28 mouse cellular contexts compared by ENCODE assay signal in the genomic region with DNA sequence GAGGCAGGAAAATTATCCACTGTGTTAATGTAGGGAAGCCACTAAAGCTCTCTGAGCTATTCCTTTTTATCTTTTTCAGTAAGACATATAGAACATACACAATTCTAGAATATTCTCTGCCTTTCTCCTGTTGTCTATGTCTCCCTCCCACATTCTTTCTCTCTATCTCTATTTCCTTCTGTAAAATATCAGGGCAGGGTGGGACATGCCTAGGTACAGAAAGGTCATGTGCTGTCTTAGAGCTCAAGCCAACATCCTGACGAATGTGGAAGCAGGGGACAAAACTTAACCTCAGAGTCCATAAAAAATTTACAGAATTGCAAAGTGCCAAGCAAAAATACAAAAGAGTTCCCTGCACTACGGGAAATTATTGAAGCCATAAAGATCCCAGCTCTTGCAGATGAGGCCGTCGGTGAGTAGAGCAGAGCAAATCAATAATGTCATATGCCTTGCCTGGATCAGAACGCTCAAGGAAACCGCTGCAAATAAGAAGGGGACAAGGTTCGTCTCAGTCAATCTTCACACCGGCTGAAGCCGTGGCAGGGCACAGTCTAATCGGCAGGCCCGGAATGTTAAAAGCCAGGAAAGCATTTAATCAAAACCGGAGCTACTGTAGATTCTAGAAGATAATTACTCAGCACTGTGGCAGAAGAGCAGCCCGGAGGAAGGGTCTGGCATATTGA.
DNase-seq lines count a peak whose midpoint lies in the region; ATAC-seq and TF ChIP-seq lines count a peak whose summit lies in the region.
"Had no signal": no experiment of that assay in that cellular context is flagged by ENCODE, and none has a peak within 500 bp of the region (broad histone marks: within the 10 kb centered on the region; RNA-seq: fewer than 3 reads in every experiment).

No protein-coding gene starts in this region.

- H3K4me1 ChIP-seq in hindbrain, embryonic 14.5 days (replicated peaks; ENCODE audit: control insufficient read depth, insufficient read depth, low read length) = no peaks in the 10 kb centered on the region
- H3K4me1 ChIP-seq in hindbrain, embryonic 11.5 days (replicated peaks; ENCODE audit: control insufficient read depth, insufficient read depth, low read length) = no peaks in the 10 kb centered on the region
- no peaks in the 10 kb centered on the region; the same call in 1 of the 2 replicates for H3K4me1 ChIP-seq in kidney, adult 2 months (ENCODE audit: control insufficient read depth, insufficient read depth, low read length)
- no peaks in the 10 kb centered on the region for H3K4me1 ChIP-seq in CH12.LX (ENCODE audit: control insufficient read depth in 1 of 2, insufficient read depth in 2 of 2)
- no peaks in the 10 kb centered on the region for H3K4me1 ChIP-seq in intestine, embryonic 16.5 days (ENCODE audit: control insufficient read depth, insufficient read depth, low read length)
- H3K4me1 ChIP-seq: embryonic facial prominence, embryonic 10.5 days; embryonic facial prominence, embryonic 15.5 days; forebrain, embryonic 12.5 days; heart, embryonic 12.5 days; limb, embryonic 13.5 days; lung, embryonic 15.5 days had no signal

- 65% methylated on average over 13 of the region's 13 CpGs for whole genome bisulfite sequencing in hindbrain, embryonic 14.5 days
- WGBS in hindbrain, embryonic 11.5 days = 86% methylated on average over 13 of the region's 13 CpGs
- WGBS in kidney, adult 2 months = 51% methylated on average over 13 of the region's 13 CpGs
- 45% methylated on average over 13 of the region's 13 CpGs for WGBS in intestine, embryonic 16.5 days

- H3K27me3 ChIP-seq in hindbrain, embryonic 14.5 days (ENCODE audit: control insufficient read depth, insufficient read depth, low read length) = no peaks in the 10 kb centered on the region
- H3K27me3 ChIP-seq in hindbrain, embryonic 11.5 days (ENCODE audit: control insufficient read depth, insufficient read depth, low read length) = no peaks in the 10 kb centered on the region
- H3K27me3 ChIP-seq in kidney, adult 2 months (replicated peaks; ENCODE audit: control insufficient read depth, insufficient read depth, low read length) = no peaks in the 10 kb centered on the region; the same call in 1 of the 2 replicates
- H3K27me3 ChIP-seq in CH12.LX (replicated peaks) = peaks cover 72% of the 10 kb centered on the region
- H3K27me3 ChIP-seq in intestine, embryonic 16.5 days (replicated peaks; ENCODE audit: control insufficient read depth, insufficient read depth, low read length) = no peaks in the 10 kb centered on the region
- H3K27me3 ChIP-seq: embryonic facial prominence, embryonic 15.5 days; forebrain, embryonic 12.5 days; heart, embryonic 12.5 days; limb, embryonic 13.5 days; lung, embryonic 15.5 days; neural tube, embryonic 15.5 days had no signal

- no peak for TF ChIP-seq POLR2A in kidney, adult 2 months (IDR thresholded peaks at IDR 0.05; ENCODE audit: low read depth, low read length)
- TF ChIP-seq POLR2A in CH12.LX (IDR thresholded peaks at IDR 0.05; ENCODE audit: low read depth, low read length) = no peak

- dilution Hi-C loops in CH12.LX (cut with MboI; ENCODE audit: extremely low pct_ligation_motif_present, extremely low pct_unique_long_range_greater_than_20kb, low sequenced_read_pairs) = no loop called here

- no peaks in the 10 kb centered on the region for H3K36me3 ChIP-seq in hindbrain, embryonic 14.5 days (replicated peaks; ENCODE audit: control insufficient read depth, insufficient read depth)
- H3K36me3 ChIP-seq in hindbrain, embryonic 11.5 days (ENCODE audit: control insufficient read depth, insufficient read depth, low read length) = no peaks in the 10 kb centered on the region
- no peaks in the 10 kb centered on the region for H3K36me3 ChIP-seq in kidney, adult 2 months (ENCODE audit: control insufficient read depth, insufficient read depth, low read length)
- no peaks in the 10 kb centered on the region for H3K36me3 ChIP-seq in CH12.LX (replicated peaks in 1 of 2; ENCODE audit: control insufficient read depth in 1 of 2, insufficient read depth in 1 of 2, low read length in 1 of 2)
- H3K36me3 ChIP-seq in intestine, embryonic 16.5 days (ENCODE audit: control insufficient read depth, insufficient read depth, low read length) = no peaks in the 10 kb centered on the region
- H3K36me3 ChIP-seq: embryonic facial prominence, embryonic 10.5 days; embryonic facial prominence, embryonic 15.5 days; forebrain, embryonic 12.5 days; heart, embryonic 12.5 days; limb, embryonic 13.5 days; lung, embryonic 15.5 days; neural tube, embryonic 15.5 days had no signal

- in situ Hi-C loops in CH12.LX (cut with MboI; ENCODE audit: low pct_ligation_motif_present, low pct_unique_long_range_greater_than_20kb, low sequenced_read_pairs) = no loop called here

- TF ChIP-seq RAD21 in CH12.LX (IDR thresholded peaks at IDR 0.05; ENCODE audit: low read depth, low read length) = no peak

- TF ChIP-seq CTCF in kidney, adult 2 months (conservative IDR thresholded peaks at IDR 0.05; ENCODE audit: insufficient read depth, insufficient read length, low read depth, low read length) = no peak
- no peak for TF ChIP-seq CTCF in CH12.LX (conservative IDR thresholded peaks at IDR 0.05 in 1 of 2, IDR thresholded peaks at IDR 0.05 in 1 of 2; ENCODE audit: low read depth in 2 of 2, low read length in 2 of 2)

- no peaks in the 10 kb centered on the region for H3K79me2 ChIP-seq in CH12.LX (replicated peaks; ENCODE audit: control insufficient read depth, extremely low read depth, insufficient read depth, poor library complexity, severe bottlenecking)

- H3K4me3 ChIP-seq in hindbrain, embryonic 14.5 days (replicated peaks; ENCODE audit: low read length) = no peak overlapping the region
- H3K4me3 ChIP-seq in hindbrain, embryonic 11.5 days (ENCODE audit: low read depth, low read length) = no peak overlapping the region
- no peak overlapping the region for H3K4me3 ChIP-seq in kidney, adult 2 months (ENCODE audit: insufficient read depth, low read depth, low read length)
- no peak overlapping the region for H3K4me3 ChIP-seq in CH12.LX (replicated peaks in 1 of 3; ENCODE audit: low read depth in 2 of 3, low read length in 2 of 3, poor library complexity in 1 of 3)
- no peak overlapping the region for H3K4me3 ChIP-seq in intestine, embryonic 16.5 days (ENCODE audit: low read length)
- H3K4me3 ChIP-seq: embryonic facial prominence, embryonic 10.5 days; embryonic facial prominence, embryonic 15.5 days; forebrain, embryonic 12.5 days; heart, adult 2 months; heart, embryonic 12.5 days; layer of hippocampus, adult 2 months; limb, embryonic 13.5 days; lung, embryonic 15.5 days; neural tube, embryonic 15.5 days had no signal

- no peak for DNase-seq in hindbrain, embryonic 14.5 days (ENCODE audit: low spot score)
- no peak for DNase-seq in hindbrain, embryonic 11.5 days (ENCODE audit: low spot score)
- DNase-seq in kidney, adult 2 months = peak; percentile 35
- no peak for DNase-seq in kidney, postnatal 10 days
- DNase-seq in CH12.LX (ENCODE audit: extremely low read depth) = no peak
- no peak for DNase-seq in lung, postnatal 10 days
- DNase-seq in embryo, embryonic 11 days = no peak
- DNase-seq: adrenal gland, postnatal 25 days; cerebellum, adult 18-20 months; cerebellum, postnatal 10 days; forebrain, postnatal 0 days; heart, adult 2 months; heart, postnatal 4 days; lung, postnatal 36 days; retina, postnatal 1 day; right cerebral cortex, postnatal 14 days had no signal

- no peak overlapping the region for H3K9ac ChIP-seq in hindbrain, embryonic 14.5 days
- no peak overlapping the region for H3K9ac ChIP-seq in hindbrain, embryonic 11.5 days (ENCODE audit: low read depth, low read length)
- H3K9ac ChIP-seq in CH12.LX (ENCODE audit: insufficient read depth, low read depth) = no peak overlapping the region
- H3K9ac ChIP-seq in intestine, embryonic 16.5 days (ENCODE audit: low read depth, low read length) = no peak overlapping the region
- H3K9ac ChIP-seq: embryonic facial prominence, embryonic 15.5 days; forebrain, embryonic 12.5 days; forebrain, postnatal 0 days; heart, embryonic 12.5 days; limb, embryonic 13.5 days; lung, embryonic 15.5 days; neural tube, embryonic 15.5 days had no signal

- peak overlapping the region; percentile 11; the same call in 1 of the 2 replicates for H3K27ac ChIP-seq in hindbrain, embryonic 14.5 days
- H3K27ac ChIP-seq in hindbrain, embryonic 11.5 days (ENCODE audit: low read depth, low read length) = no peak overlapping the region
- H3K27ac ChIP-seq in kidney, adult 2 months (ENCODE audit: insufficient read depth, low read depth, low read length) = no peak overlapping the region
- H3K27ac ChIP-seq in CH12.LX (ENCODE audit: insufficient read depth, low read depth) = no peak overlapping the region
- no peak overlapping the region for H3K27ac ChIP-seq in intestine, embryonic 16.5 days (ENCODE audit: low read length)
- H3K27ac ChIP-seq: embryonic facial prominence, embryonic 10.5 days; embryonic facial prominence, embryonic 15.5 days; forebrain, embryonic 12.5 days; heart, adult 2 months; kidney, postnatal 0 days; layer of hippocampus, adult 2 months; limb, embryonic 13.5 days; lung, embryonic 15.5 days; neural tube, embryonic 15.5 days had no signal

- no peak for TF ChIP-seq EP300 in CH12.LX (IDR thresholded peaks at IDR 0.05; ENCODE audit: low read length)

- H3K9me3 ChIP-seq in hindbrain, embryonic 14.5 days (ENCODE audit: control insufficient read depth, low read length) = no peaks in the 10 kb centered on the region
- H3K9me3 ChIP-seq in hindbrain, embryonic 11.5 days (ENCODE audit: control insufficient read depth, low read length) = no peaks in the 10 kb centered on the region
- no peaks in the 10 kb centered on the region for H3K9me3 ChIP-seq in CH12.LX (replicated peaks; ENCODE audit: low read length)
- no peaks in the 10 kb centered on the region for H3K9me3 ChIP-seq in intestine, embryonic 16.5 days (ENCODE audit: control insufficient read depth, low read length)
- H3K9me3 ChIP-seq: embryonic facial prominence, embryonic 10.5 days; embryonic facial prominence, embryonic 15.5 days; forebrain, embryonic 12.5 days; heart, embryonic 12.5 days; limb, embryonic 13.5 days; lung, embryonic 15.5 days; neural tube, embryonic 15.5 days had no signal

- no peak for ATAC-seq in hindbrain, embryonic 14.5 days (ENCODE audit: low FRiP score)
- ATAC-seq in hindbrain, embryonic 11.5 days (ENCODE audit: low FRiP score) = no peak
- ATAC-seq in intestine, embryonic 16.5 days = peak; percentile 90
- ATAC-seq: forebrain, postnatal 0 days had no signal

- H3K4me2 ChIP-seq in hindbrain, embryonic 14.5 days (replicated peaks) = no peak overlapping the region
- H3K4me2 ChIP-seq in hindbrain, embryonic 11.5 days (replicated peaks; ENCODE audit: low read depth, low read length) = no peak overlapping the region
- peak overlapping the region; percentile 66 for H3K4me2 ChIP-seq in CH12.LX (ENCODE audit: insufficient read depth, low read depth, poor library complexity, severe bottlenecking)
- H3K4me2 ChIP-seq in intestine, embryonic 16.5 days (ENCODE audit: low read depth, low read length) = no peak overlapping the region
- H3K4me2 ChIP-seq: embryonic facial prominence, embryonic 15.5 days; forebrain, embryonic 12.5 days; heart, embryonic 12.5 days; limb, embryonic 13.5 days; liver, embryonic 11.5 days; lung, embryonic 15.5 days; midbrain, embryonic 11.5 days; neural tube, embryonic 15.5 days had no signal

TF ChIP-seq in CH12.LX, 34 proteins besides CTCF, POLR2A, EP300 and RAD21 (continues in another document):
- no peak for TF ChIP-seq ZKSCAN1 (IDR thresholded peaks at IDR 0.05; ENCODE audit: borderline replicate concordance, low read depth, low read length)
- TF ChIP-seq PAX5 (IDR thresholded peaks at IDR 0.05; ENCODE audit: low read length) = no peak
